Mouse (Mus musculus) liver, adult 2 months (tissue): Measurements from ENCODE around the gene Rbm20.

Experiments
- CTCF ChIP-seq: fragments of 200-500 bp; IDR thresholded peaks from 2 replicates; pipeline ENCODE4 v1.5.1; 2011; ENCODE audit warnings: low read depth, low read length, control low read depth
- POLR2A ChIP-seq: fragments of 200-500 bp; IDR thresholded peaks from 2 replicates; pipeline ENCODE4 v1.6.1; 2011; ENCODE audit warnings: low read length, control low read depth; ENCODE audit not compliant: insufficient read depth; ENCODE audit errors: extremely low read depth

- TF ChIP-seq CTCF (no peak), POLR2A (no peak)
Measured at GRCm38 (mm10) chr19:53857962-53858361, 180.9 kb downstream of the Rbm20 start.
